Mouse (Mus musculus) gastrocnemius, adult 18-20 months (tissue): ENCODE data around the gene Gm45783. TPM values are rescaled to one million over a fixed set of nuclear protein-coding genes. Genes with fewer than 3 reads are reported as not detected.
A peak's percentile ranks its signal among the peaks of the same experiment; 100 is the strongest.
"Not testable (repeated sequence)": the region's sequence is repeated elsewhere in the genome, so short reads cannot be mapped to it uniquely, and the experiment has no call there.

Experiments
- DNase-seq: peaks from one replicate; pipeline ENCODE4 v3.0.0; 2021; ENCODE audit warnings: low spot score
- long read RNA-seq, 2 experiments: library from polyadenylated mRNA; stranded (forward); transcript quantifications; one replicate each; pipeline ENCODE4 v2.0.0; 2021
- microRNA-seq: library from miRNA; unstranded; fragments of <30 nt; microRNA quantifications from one replicate; pipeline ENCODE4 v1.2.0, GENCODE M21; 2021
- total RNA-seq, 2 experiments: library from RNA; stranded (reverse); gene quantifications; 2 replicates each; pipeline ENCODE4 v1.2.3; 2021

Gene Gm45783
- total RNA-seq, result not detected
- long read RNA-seq, experiment 1, result 0 reads
- long read RNA-seq, experiment 2, result 0 reads

- DNase-seq, result not testable (repeated sequence)
Observed at GRCm38 (mm10) chr7:7374431-7374830, at the start of gene Gm45783. Gene Gm45783 (minus strand): TSS chr7:7374573.

- not testable (repeated sequence) for DNase-seq
Observed at GRCm38 (mm10) chr7:7399603-7400002, 25.2 kb upstream of the Gm45783 start, which contains the start of gene Vmn2r31. Gene Vmn2r31 (minus strand): TSS chr7:7399703.

GRCm38 (mm10) chr7:7337509-7337908, 36.9 kb downstream of the Gm45783 start, which contains the start of gene Vmn2r30:
Gene Vmn2r30 (minus strand): TSS chr7:7337609.
- not testable (repeated sequence) for DNase-seq

- peak; percentile 58 for DNase-seq
Observed at GRCm38 (mm10) chr7:7295595-7295994, 78.8 kb downstream of the Gm45783 start.

Small RNA genes within 50 kb of the gene (microRNA-seq; reads per million reads assigned to microRNA genes)
- gene Mir5620, result 5.1 reads per million, percentile 10 among the genes with 10 or more reads in this experiment

Other genes starting within 250 kb of the Gm45783 start
- gene Zfp773, start 237.8 kb downstream of the Gm45783 start, total RNA-seq, result 1 to 10 TPM; 1.2 to 1.3 TPM
- gene Zfp418, start 203.2 kb downstream of the Gm45783 start, total RNA-seq, result 1 to 10 TPM; 1.9 to 2.2 TPM
- 1 to 10 TPM; 2.3 TPM for gene Zfp772, start 164.6 kb downstream of the Gm45783 start, total RNA-seq
- gene Vmn2r29, start 127.2 kb downstream of the Gm45783 start, total RNA-seq, result under 1 TPM in 1 of 2 experiments, not detected in 1; 0.09 TPM
- gene Gm45844, start 96.3 kb downstream of the Gm45783 start, total RNA-seq, result 1 to 10 TPM; 1.4 to 1.6 TPM
- gene Clcn4, start 73.7 kb downstream of the Gm45783 start, total RNA-seq, result 10 to 100 TPM; 32.7 to 33.6 TPM
- gene Vmn2r30, start 37.0 kb downstream of the Gm45783 start, total RNA-seq, result not detected
- gene Vmn2r31, start 25.1 kb upstream of the Gm45783 start, total RNA-seq, result not detected
- gene Vmn2r32, start 105.4 kb upstream of the Gm45783 start, total RNA-seq, result not detected
- not detected for gene Vmn2r33, start 192.2 kb upstream of the Gm45783 start, total RNA-seq